Mouse (Mus musculus) myocyte (in vitro differentiated cells): Measurements from ENCODE around the gene Sult2a5. TPM values are rescaled to one million over a fixed set of nuclear protein-coding genes. Genes with fewer than 3 reads are reported as not detected.

Experiments
- H3K27me3 ChIP-seq: one replicate; pipeline ENCODE4 v1.6.1; 2011; ENCODE audit not compliant: control insufficient read depth, insufficient read depth, insufficient read length
- H3K36me3 ChIP-seq: one replicate; pipeline ENCODE4 v1.6.1; 2011; ENCODE audit not compliant: control insufficient read depth, insufficient read depth
- H3K4me2 ChIP-seq: one replicate; pipeline ENCODE4 v1.6.1; 2011; ENCODE audit warnings: low read depth, control low read depth
- H3K4me3 ChIP-seq: one replicate; pipeline ENCODE4 v1.5.1; 2011; ENCODE audit warnings: mild to moderate bottlenecking, control low read depth, moderate library complexity
- H3K79me2 ChIP-seq: one replicate; pipeline ENCODE4 v1.6.1; 2011; ENCODE audit not compliant: control insufficient read depth, insufficient read depth
- H3ac ChIP-seq: one replicate; pipeline ENCODE4 v1.6.1; 2011; ENCODE audit not compliant: control insufficient read depth, insufficient read length
- TCF12 ChIP-seq: IDR thresholded peaks from one replicate; pipeline ENCODE4 v1.6.1; 2011; ENCODE audit warnings: mild to moderate bottlenecking, control low read depth; ENCODE audit not compliant: poor library complexity, insufficient read depth, severe bottlenecking
- polyA plus RNA-seq: library from polyadenylated mRNA; unstranded; fragments of >200 nt; fragmentation: generic; extraction: Trizol; gene quantifications from one replicate; pipeline ENCODE4 v1.2.1, GENCODE M21; 2012; ENCODE audit warnings: missing spikeins

The Sult2a5 gene
- not detected for polyA plus RNA-seq

DNA sequence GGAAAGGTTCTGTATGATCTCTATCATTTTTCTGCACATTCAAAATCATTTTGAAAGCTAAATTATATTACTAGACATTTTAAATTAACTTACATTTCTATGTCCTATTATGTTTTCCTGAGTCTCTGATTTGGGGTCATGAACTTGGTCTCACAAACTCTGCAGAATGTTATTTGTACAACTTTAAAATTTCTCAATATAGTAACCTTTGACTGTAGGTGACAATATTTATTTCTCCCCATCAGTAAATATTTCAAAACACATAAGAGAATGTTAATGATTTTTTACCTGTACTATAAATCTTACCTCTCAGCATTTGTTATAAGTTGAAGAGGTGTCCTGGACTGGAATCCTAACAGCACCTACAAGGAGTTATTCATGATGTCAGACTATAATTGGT lies at the start of gene Sult2a5:
Gene Sult2a5, plus strand, starts transcription at position 301 of the 400 bp plus-strand sequence.
- TF ChIP-seq TCF12 = no peak
- Histone ChIP-seq H3K27me3 (no peaks in the 10 kb centered on the region), H3ac (no peak within 1 kb of the TSS), H3K4me3 (no peak within 1 kb of the TSS), H3K79me2 (no peaks in the 10 kb centered on the region), H3K4me2 (no peak within 1 kb of the TSS), H3K36me3 (no peaks in the 10 kb centered on the region)

Other genes starting within 250 kb of the Sult2a5 start
- not detected for gene Cabp5, start 225.8 kb upstream of the Sult2a5 start, polyA plus RNA-seq
- gene Bsph1, start 173.1 kb upstream of the Sult2a5 start, polyA plus RNA-seq = not detected
- not detected for gene Bsph2, start 52.9 kb upstream of the Sult2a5 start, polyA plus RNA-seq
- gene Sult2a2, start 109.5 kb downstream of the Sult2a5 start, polyA plus RNA-seq = not detected
- not detected for gene Sult2a1, start 213.4 kb downstream of the Sult2a5 start, polyA plus RNA-seq